Mouse (Mus musculus): ENCODE measurements around the gene Med25.

DNA sequence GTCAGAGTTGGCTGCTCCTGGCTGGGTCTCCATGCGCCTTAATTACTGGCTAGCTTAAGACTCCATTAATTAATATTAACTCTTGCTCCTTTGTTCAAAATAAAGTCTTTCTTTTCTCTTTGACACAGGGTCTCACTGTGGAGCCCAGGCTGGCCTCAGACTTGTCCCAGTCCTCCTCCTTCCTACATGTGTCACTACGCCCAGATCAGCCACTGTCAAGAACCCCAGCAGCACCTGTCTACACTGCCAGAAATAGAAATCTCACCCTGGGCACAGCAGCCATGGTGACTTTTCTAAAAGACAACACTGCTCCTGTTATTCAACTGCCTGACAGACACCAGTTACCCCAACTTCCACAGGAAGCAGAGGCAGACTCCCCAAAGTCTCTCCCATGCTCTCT is 21.9 kb upstream of the Med25 start:
- TF ChIP-seq CTCF (IDR thresholded peaks at IDR 0.05; ENCODE audit: extremely low read depth, insufficient read length, insufficient replicate concordance, low read depth, low read length) (no peak), POLR2A (IDR thresholded peaks at IDR 0.05; ENCODE audit: low read depth, low read length) (no peak)

Measured in small intestine, adult 2 months (tissue).